Mouse (Mus musculus): Measurements from ENCODE around the gene Tmem107. TPM values are rescaled to one million over a fixed set of nuclear protein-coding genes. Genes with fewer than 3 reads are reported as not detected.
A peak's percentile ranks its signal among the peaks of the same experiment; 100 is the strongest.

Gene Tmem107
- total RNA-seq, 1 experiment, result 38.8 TPM

DNA sequence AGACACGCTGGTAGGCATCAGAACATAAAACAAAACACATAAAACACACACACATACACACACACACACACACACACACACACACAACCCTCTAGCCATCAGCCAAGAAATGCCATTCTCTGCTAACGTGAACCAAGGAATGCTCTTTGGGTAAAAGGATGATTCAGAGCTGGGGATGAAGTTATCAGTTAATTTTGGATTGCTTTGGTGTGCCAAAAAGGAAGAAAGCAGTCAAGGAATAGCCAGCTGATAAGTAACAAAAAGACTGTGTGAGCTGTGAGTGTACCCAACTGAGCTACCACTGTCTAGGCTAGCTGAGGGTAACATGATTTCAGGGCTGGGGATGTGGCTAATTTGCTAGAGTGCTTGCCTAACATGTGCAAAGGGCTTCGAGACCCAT lies 43.4 kb downstream of the Tmem107 start:
- Histone ChIP-seq H3K9ac (ENCODE audit: insufficient read depth, low read depth, low read length, poor library complexity, severe bottlenecking) (no peak overlapping the region), H3K4me3 (ENCODE audit: insufficient read depth in 1 of 2, low read depth in 1 of 2, low read length in 2 of 2, poor library complexity in 1 of 2, severe bottlenecking in 1 of 2) (no peak overlapping the region), H3K9me3 (ENCODE audit: control insufficient read depth, insufficient read depth, low read depth, low read length) (no peaks in the 10 kb centered on the region), H3K4me1 (ENCODE audit: control insufficient read depth in 2 of 2, insufficient read depth in 2 of 2, low read length in 2 of 2, poor library complexity in 1 of 2) (peaks cover 2 to 7% of the 10 kb centered on the region in 2 experiments; a peak in 1 of 4 replicates), H3K27ac (ENCODE audit: insufficient read depth, low read depth, low read length, poor library complexity, severe bottlenecking) (no peak overlapping the region), H3K36me3 (ENCODE audit: control insufficient read depth, insufficient read depth, low read length, poor library complexity, severe bottlenecking) (no peaks in the 10 kb centered on the region)
- no peak for DNase-seq (ENCODE audit: low read depth, low spot score)
- in situ Hi-C loops (cut with MboI; ENCODE audit: low sequenced_read_pairs in 2 of 2, unreplicated experiment in 2 of 2), result no loop called here
- TF ChIP-seq CHD2 (IDR thresholded peaks at IDR 0.05; ENCODE audit: low read depth, low read length) (no peak), ZC3H11A (IDR thresholded peaks at IDR 0.05; ENCODE audit: borderline replicate concordance, low read depth, low read length) (no peak)

DNA sequence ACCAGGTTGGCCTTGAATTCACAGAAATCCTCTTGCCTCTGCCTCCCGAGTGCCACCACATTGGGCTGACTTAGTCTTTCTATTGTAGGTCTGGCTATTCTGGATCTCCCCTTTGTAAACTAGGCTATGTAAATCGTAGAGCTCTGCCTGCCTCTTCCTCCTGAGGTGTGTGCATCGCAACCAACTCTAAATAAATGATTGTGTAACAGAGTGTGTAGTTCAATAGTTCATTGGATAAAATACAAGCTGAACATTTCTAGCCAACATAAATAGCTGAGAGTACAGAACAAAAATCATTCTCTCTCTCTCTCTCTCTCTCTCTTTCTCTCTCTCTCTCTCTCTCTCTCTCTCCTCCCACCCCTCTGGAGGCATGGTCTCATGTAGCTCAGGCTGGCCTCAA lies 44.0 kb downstream of the Tmem107 start:
- no peak for TF ChIP-seq HCFC1 (IDR thresholded peaks at IDR 0.05; ENCODE audit: borderline replicate concordance, insufficient read depth, low read length)
- no peak for TF ChIP-seq ZC3H11A (IDR thresholded peaks at IDR 0.05; ENCODE audit: borderline replicate concordance, low read depth, low read length)
- no peak for TF ChIP-seq MAFK (IDR thresholded peaks at IDR 0.05; ENCODE audit: insufficient read depth, low read depth, low read length)
- no peak for TF ChIP-seq CHD2 (IDR thresholded peaks at IDR 0.05; ENCODE audit: low read depth, low read length)
- TF ChIP-seq ZNF384 (IDR thresholded peaks at IDR 0.05; ENCODE audit: low read depth, low read length), result no peak
- H3K27ac ChIP-seq (ENCODE audit: insufficient read depth, low read depth, low read length, poor library complexity, severe bottlenecking), result no peak overlapping the region
- H3K36me3 ChIP-seq (ENCODE audit: control insufficient read depth, insufficient read depth, low read length, poor library complexity, severe bottlenecking), result no peaks in the 10 kb centered on the region
- in situ Hi-C loops (cut with MboI; ENCODE audit: low sequenced_read_pairs in 2 of 2, unreplicated experiment in 2 of 2), result no loop called here
- H3K9me3 ChIP-seq (ENCODE audit: control insufficient read depth, insufficient read depth, low read depth, low read length), result no peaks in the 10 kb centered on the region
- DNase-seq (ENCODE audit: low read depth, low spot score), result no peak
- H3K4me3 ChIP-seq (ENCODE audit: insufficient read depth in 1 of 2, low read depth in 1 of 2, low read length in 2 of 2, poor library complexity in 1 of 2, severe bottlenecking in 1 of 2), result no peak overlapping the region
- H3K4me1 ChIP-seq (ENCODE audit: control insufficient read depth in 2 of 2, insufficient read depth in 2 of 2, low read length in 2 of 2, poor library complexity in 1 of 2), result peaks cover 2 to 3% of the 10 kb centered on the region in 2 experiments; a peak in 1 of 4 replicates
- H3K9ac ChIP-seq (ENCODE audit: insufficient read depth, low read depth, low read length, poor library complexity, severe bottlenecking), result no peak overlapping the region

DNA sequence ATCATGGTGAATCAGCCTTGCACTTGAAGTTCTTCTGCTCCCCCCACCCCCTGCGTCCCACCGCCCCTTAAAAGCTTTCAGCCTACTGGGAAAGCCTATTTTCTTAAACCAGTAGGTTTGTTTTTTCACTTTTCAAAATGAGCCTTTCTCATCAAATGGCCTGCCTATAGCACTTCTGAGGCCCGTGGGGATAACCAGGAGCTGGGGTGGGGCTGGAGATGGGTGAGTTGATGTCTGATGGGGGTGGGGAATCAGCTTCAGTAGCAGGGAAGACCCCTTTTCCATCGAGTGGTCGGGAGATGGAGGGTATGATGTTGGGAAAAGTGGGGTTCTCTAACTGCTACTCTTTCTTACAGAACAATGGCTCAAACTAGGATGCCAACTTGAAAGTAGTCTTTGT lies 46.2 kb downstream of the Tmem107 start:
- no peaks in the 10 kb centered on the region for H3K36me3 ChIP-seq (ENCODE audit: control insufficient read depth, insufficient read depth, low read length, poor library complexity, severe bottlenecking)
- in situ Hi-C loops (cut with MboI; ENCODE audit: low sequenced_read_pairs in 2 of 2, unreplicated experiment in 2 of 2), result no loop called here
- TF ChIP-seq ZNF384 (IDR thresholded peaks at IDR 0.05; ENCODE audit: low read depth, low read length) (no peak), HCFC1 (IDR thresholded peaks at IDR 0.05; ENCODE audit: borderline replicate concordance, insufficient read depth, low read length) (no peak), ZC3H11A (IDR thresholded peaks at IDR 0.05; ENCODE audit: borderline replicate concordance, low read depth, low read length) (no peak), MAFK (IDR thresholded peaks at IDR 0.05; ENCODE audit: insufficient read depth, low read depth, low read length) (no peak), CHD2 (IDR thresholded peaks at IDR 0.05; ENCODE audit: low read depth, low read length) (no peak)
- no peak overlapping the region for H3K4me3 ChIP-seq (ENCODE audit: insufficient read depth in 1 of 2, low read depth in 1 of 2, low read length in 2 of 2, poor library complexity in 1 of 2, severe bottlenecking in 1 of 2)
- H3K27ac ChIP-seq (ENCODE audit: insufficient read depth, low read depth, low read length, poor library complexity, severe bottlenecking), result no peak overlapping the region
- DNase-seq (ENCODE audit: low read depth, low spot score), result no peak
- no peaks in the 10 kb centered on the region for H3K9me3 ChIP-seq (ENCODE audit: control insufficient read depth, insufficient read depth, low read depth, low read length)
- H3K4me1 ChIP-seq (ENCODE audit: control insufficient read depth in 2 of 2, insufficient read depth in 2 of 2, low read length in 2 of 2, poor library complexity in 1 of 2), result peaks cover 0 to 4% of the 10 kb centered on the region in 2 experiments; a peak in 1 of 4 replicates
- H3K9ac ChIP-seq (ENCODE audit: insufficient read depth, low read depth, low read length, poor library complexity, severe bottlenecking), result no peak overlapping the region

DNA sequence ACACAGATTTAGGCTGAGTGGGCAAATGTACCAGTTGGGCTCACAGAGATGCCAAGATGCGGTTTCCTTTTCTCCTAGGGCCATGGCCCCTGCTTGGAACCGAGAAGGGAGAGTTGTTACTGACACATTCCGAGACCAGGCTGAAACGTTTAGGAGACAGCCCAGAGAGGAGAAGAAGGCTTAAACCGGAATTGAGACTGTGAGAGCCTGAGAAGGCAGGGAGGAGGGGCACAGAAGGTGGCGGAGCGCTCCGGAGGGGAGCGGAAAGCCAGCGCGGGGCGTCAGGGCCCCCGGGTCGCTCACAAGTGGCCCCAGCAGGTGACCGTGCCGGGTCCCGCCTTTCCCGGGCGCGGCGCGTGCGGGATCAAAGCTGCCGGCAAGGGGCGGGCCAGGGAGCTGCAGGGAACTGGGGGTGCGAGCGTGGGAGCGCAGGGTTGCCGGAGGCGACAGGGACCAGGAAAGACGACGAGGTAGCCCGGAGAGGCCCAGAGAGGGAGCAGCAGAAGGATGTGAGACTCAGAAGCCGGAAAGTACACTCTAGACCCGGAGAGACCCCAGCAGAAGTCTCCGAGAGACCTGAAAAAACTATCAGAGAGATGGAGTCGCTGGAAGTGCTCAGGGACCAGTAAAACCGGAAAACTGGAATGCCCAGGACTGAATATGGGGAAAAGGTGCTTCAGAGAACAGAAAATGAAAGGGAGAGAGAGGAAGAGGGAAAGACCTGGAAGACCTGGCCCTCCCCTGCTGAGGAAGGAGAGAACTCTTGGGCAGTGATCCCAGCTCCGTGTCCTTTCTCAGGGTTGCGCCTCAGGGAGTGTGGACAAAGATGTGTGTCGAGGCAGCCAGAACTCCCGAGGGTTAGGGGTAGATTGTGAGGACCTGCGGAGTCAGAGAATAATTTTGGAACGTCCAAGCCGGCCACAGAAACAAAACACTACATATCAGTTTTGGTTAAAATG lies 47.4 kb downstream of the Tmem107 start:
- H3K4me1 ChIP-seq (ENCODE audit: control insufficient read depth in 2 of 2, insufficient read depth in 2 of 2, low read length in 2 of 2, poor library complexity in 1 of 2), result peaks cover 0 to 4% of the 10 kb centered on the region in 2 experiments; a peak in 1 of 4 replicates
- in situ Hi-C loops (cut with MboI; ENCODE audit: low sequenced_read_pairs in 2 of 2, unreplicated experiment in 2 of 2), result no loop called here
- DNase-seq (ENCODE audit: low read depth, low spot score), result no peak
- no peaks in the 10 kb centered on the region for H3K9me3 ChIP-seq (ENCODE audit: control insufficient read depth, insufficient read depth, low read depth, low read length)
- H3K36me3 ChIP-seq (ENCODE audit: control insufficient read depth, insufficient read depth, low read length, poor library complexity, severe bottlenecking), result no peaks in the 10 kb centered on the region
- 0 out of 2 replicates have a peak overlapping the region, but pooled peaks have one; percentile 9 for H3K9ac ChIP-seq (ENCODE audit: insufficient read depth, low read depth, low read length, poor library complexity, severe bottlenecking)
- no peak overlapping the region for H3K27ac ChIP-seq (ENCODE audit: insufficient read depth, low read depth, low read length, poor library complexity, severe bottlenecking)
- peak overlapping the region; percentile 59 to 72 for H3K4me3 ChIP-seq (ENCODE audit: insufficient read depth in 1 of 2, low read depth in 1 of 2, low read length in 2 of 2, poor library complexity in 1 of 2, severe bottlenecking in 1 of 2)
- no peak for TF ChIP-seq HCFC1 (IDR thresholded peaks at IDR 0.05; ENCODE audit: borderline replicate concordance, insufficient read depth, low read length)
